Mouse (Mus musculus): ENCODE measurements around the gene Hspa1b.

The Hspa1b gene

DNA sequence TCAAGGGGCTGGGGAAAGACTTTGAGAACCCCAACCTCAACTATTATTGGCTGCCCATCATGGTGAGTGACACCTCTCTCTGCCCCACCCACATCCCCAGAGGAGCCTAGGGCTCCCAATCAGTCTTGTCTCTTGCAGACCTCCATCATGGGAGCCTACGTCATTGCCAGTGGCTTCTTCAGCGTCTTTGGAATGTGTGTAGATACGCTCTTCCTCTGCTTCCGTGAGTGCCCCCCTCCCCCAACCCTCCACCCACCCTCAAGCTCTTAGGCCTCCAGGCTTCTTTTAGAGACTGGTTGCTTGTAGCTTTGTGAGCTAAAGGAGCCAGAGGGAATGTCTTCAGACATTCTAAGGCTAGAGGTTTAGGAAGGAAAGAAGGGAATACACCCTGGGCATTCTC lies 30.2 kb downstream of the Hspa1b start:
- no peak for DNase-seq (ENCODE audit: low read depth)

- DNase-seq (ENCODE audit: low read depth): no peak
These were observed 31.6 kb downstream of the Hspa1b start for GRCm38 (mm10) chr17:34927306-34928019.

GRCm38 (mm10) chr17:34924258-34924657 lies 34.8 kb downstream of the Hspa1b start:
- no peak for DNase-seq (ENCODE audit: low read depth)

DNA sequence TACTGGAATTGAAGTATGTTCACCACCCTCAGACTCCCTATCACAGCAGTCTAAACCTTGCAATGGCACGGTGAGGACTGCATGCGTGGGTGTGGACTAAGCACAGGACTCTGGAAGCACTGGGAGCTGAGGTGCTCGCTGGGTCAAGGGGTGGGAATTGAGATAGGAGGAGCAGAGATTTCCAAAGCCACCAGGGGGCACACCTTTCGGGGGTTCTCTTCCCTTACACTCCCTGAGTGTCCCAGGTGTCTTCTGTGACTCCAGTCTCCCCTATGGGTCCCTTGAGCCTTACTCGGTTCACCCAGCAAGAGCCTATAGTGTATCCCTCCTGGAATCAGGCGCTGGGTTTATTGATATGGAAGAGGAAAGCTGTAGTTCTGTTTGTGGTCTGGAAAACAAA lies 36.1 kb downstream of the Hspa1b start:
- DNase-seq (ENCODE audit: low read depth): peak; percentile 45

- no peak for DNase-seq (ENCODE audit: low read depth)
These were observed 41.9 kb downstream of the Hspa1b start for GRCm38 (mm10) chr17:34917188-34917587.

DNA sequence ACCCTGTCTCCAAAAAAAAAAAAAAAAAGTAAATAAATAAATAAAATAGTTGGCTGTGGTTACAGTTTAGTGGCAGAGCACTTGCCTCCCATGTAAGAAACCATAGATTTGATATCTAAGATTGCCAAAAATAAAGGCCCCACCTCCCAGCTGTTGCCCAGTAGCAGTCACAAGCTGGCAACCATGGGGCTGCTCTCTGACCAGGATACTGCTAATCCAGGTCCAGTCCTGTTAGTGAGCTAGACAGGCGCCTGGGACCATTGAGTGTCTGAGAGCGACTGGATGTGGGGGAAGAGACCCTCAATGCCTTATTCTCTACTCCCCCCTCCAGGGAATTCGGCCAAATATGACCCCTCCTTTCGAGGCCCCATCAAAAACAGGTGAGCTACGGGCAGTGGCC lies 42.7 kb downstream of the Hspa1b start:
- DNase-seq (ENCODE audit: low read depth): peak; percentile 29

- peak; percentile 68 for DNase-seq (ENCODE audit: low read depth)
These were observed 43.6 kb downstream of the Hspa1b start for GRCm38 (mm10) chr17:34915410-34915831.

DNA sequence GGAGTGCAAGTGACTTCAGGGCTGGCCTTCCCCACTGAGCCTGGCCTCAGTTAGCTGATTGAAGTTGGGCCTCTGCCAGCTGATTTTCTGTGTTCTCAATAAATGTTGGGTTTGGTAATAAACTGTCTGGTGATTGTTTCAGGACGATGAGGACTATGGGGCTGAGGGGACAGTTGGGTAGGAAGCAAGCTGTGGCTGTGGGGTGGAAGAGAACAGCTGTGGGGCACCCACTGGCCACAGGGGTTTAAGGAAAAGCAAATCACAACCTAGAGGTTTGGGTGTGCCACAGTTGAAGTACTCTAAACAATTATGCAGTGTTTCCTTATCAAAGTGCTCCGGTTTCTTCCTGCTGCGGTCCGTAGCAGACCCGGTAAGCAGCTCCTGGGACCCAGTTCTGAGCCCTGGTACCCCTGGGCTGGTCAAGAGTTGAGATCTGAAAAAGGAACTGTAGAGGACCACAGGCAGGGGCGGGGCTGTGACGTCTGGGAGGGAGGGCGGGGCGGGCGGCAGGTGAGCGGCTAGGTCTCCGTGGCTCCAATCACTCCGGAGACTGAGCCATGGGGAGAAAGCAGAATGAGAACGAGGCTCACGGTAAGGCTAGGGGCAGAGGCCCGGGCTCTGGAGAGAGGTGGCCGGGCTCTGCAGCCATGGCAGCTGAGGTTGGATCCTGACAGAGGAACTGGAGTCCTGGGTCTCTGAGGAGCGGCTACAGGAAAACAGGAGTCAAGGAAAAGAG lies 44.9 kb downstream of the Hspa1b start, which contains the start of gene Slc44a4:
Slc44a4 (plus strand) TSS at position 537 of the 736 bp plus-strand sequence.
- no peak for DNase-seq (ENCODE audit: low read depth)

- DNase-seq (ENCODE audit: low read depth): peak; percentile 83
These were observed 47.1 kb downstream of the Hspa1b start for GRCm38 (mm10) chr17:34911945-34912351.

- DNase-seq (ENCODE audit: low read depth): no peak
These were observed 48.1 kb downstream of the Hspa1b start for GRCm38 (mm10) chr17:34910982-34911381.

All from NIH3T3 (cell line).